In genomic region chr2:69578206-69578605, GRCm38 (mm10) we compare ENCODE assay signal across 29 mouse cellular contexts. TPM values are rescaled to one million over a fixed set of nuclear protein-coding genes. Genes with fewer than 3 reads are reported as not detected.
DNase-seq lines count a peak whose midpoint lies in the region; ATAC-seq and TF ChIP-seq lines count a peak whose summit lies in the region.
"Had no signal": no experiment of that assay in that cellular context is flagged by ENCODE, and none has a peak within 500 bp of the region (broad histone marks: within the 10 kb centered on the region; RNA-seq: fewer than 3 reads in every experiment).

No protein-coding gene starts in this region.

- H3K9ac ChIP-seq in forebrain, embryonic 16.5 days (replicated peaks; ENCODE audit: low read depth, low read length), result no peak overlapping the region
- H3K9ac ChIP-seq in forebrain, embryonic 15.5 days (replicated peaks), result no peak overlapping the region
- no peak overlapping the region for H3K9ac ChIP-seq in hindbrain, postnatal 0 days (replicated peaks; ENCODE audit: low read length)
- H3K9ac ChIP-seq in midbrain, embryonic 16.5 days (ENCODE audit: low read depth, low read length), result no peak overlapping the region
- no peak overlapping the region for H3K9ac ChIP-seq in midbrain, embryonic 13.5 days (replicated peaks)
- H3K9ac ChIP-seq: embryonic facial prominence, embryonic 12.5 days; kidney, embryonic 15.5 days; limb, embryonic 12.5 days; liver, embryonic 15.5 days; lung, embryonic 15.5 days had no signal

- no peaks in the 10 kb centered on the region for H3K9me3 ChIP-seq in forebrain, embryonic 16.5 days (ENCODE audit: control insufficient read depth, low read length)
- no peaks in the 10 kb centered on the region for H3K9me3 ChIP-seq in forebrain, embryonic 15.5 days
- no peaks in the 10 kb centered on the region for H3K9me3 ChIP-seq in hindbrain, postnatal 0 days (ENCODE audit: low read length)
- no peaks in the 10 kb centered on the region for H3K9me3 ChIP-seq in hindbrain, embryonic 10.5 days
- H3K9me3 ChIP-seq in midbrain, embryonic 16.5 days (replicated peaks; ENCODE audit: control insufficient read depth, low read length, poor library complexity, severe bottlenecking), result no peaks in the 10 kb centered on the region
- H3K9me3 ChIP-seq in midbrain, embryonic 13.5 days, result no peaks in the 10 kb centered on the region
- H3K9me3 ChIP-seq: embryonic facial prominence, embryonic 12.5 days; G1E; kidney, embryonic 15.5 days; limb, embryonic 12.5 days; liver, embryonic 15.5 days; lung, embryonic 15.5 days had no signal

- H3K27ac ChIP-seq in forebrain, embryonic 16.5 days (ENCODE audit: low read length), result no peak overlapping the region
- no peak overlapping the region for H3K27ac ChIP-seq in forebrain, embryonic 15.5 days (replicated peaks)
- no peak overlapping the region for H3K27ac ChIP-seq in hindbrain, postnatal 0 days
- H3K27ac ChIP-seq in hindbrain, embryonic 10.5 days, result no peak overlapping the region
- no peak overlapping the region for H3K27ac ChIP-seq in midbrain, embryonic 16.5 days (ENCODE audit: low read length)
- H3K27ac ChIP-seq in midbrain, embryonic 13.5 days, result no peak overlapping the region
- H3K27ac ChIP-seq: embryonic facial prominence, embryonic 12.5 days; kidney, embryonic 15.5 days; limb, embryonic 12.5 days; liver, embryonic 15.5 days; lung, embryonic 15.5 days; stomach, postnatal 0 days had no signal

- WGBS in forebrain, embryonic 16.5 days, result 51% methylated on average over 8 of the region's 8 CpGs
- 54% methylated on average over 8 of the region's 8 CpGs for WGBS in forebrain, embryonic 15.5 days
- WGBS in hindbrain, postnatal 0 days, result 42% methylated on average over 8 of the region's 8 CpGs
- 90% methylated on average over 8 of the region's 8 CpGs for WGBS in hindbrain, embryonic 10.5 days
- 64% methylated on average over 8 of the region's 8 CpGs for WGBS in midbrain, embryonic 16.5 days
- 75% methylated on average over 8 of the region's 8 CpGs for WGBS in midbrain, embryonic 13.5 days

- TF ChIP-seq CTCF in hindbrain, postnatal 0 days (IDR thresholded peaks at IDR 0.05; ENCODE audit: low read depth), result no peak

- H3K4me2 ChIP-seq in forebrain, embryonic 16.5 days (ENCODE audit: low read length), result no peak overlapping the region
- no peak overlapping the region for H3K4me2 ChIP-seq in forebrain, embryonic 15.5 days (replicated peaks)
- no peak overlapping the region for H3K4me2 ChIP-seq in hindbrain, postnatal 0 days (ENCODE audit: low read depth, low read length)
- no peak overlapping the region for H3K4me2 ChIP-seq in midbrain, embryonic 16.5 days (ENCODE audit: low read length)
- H3K4me2 ChIP-seq in midbrain, embryonic 13.5 days (replicated peaks), result no peak overlapping the region
- H3K4me2 ChIP-seq: embryonic facial prominence, embryonic 12.5 days; heart, embryonic 11.5 days; kidney, embryonic 15.5 days; limb, embryonic 12.5 days; liver, embryonic 15.5 days; lung, embryonic 15.5 days had no signal

- no peak overlapping the region for H3K4me3 ChIP-seq in forebrain, embryonic 16.5 days (replicated peaks; ENCODE audit: low read length)
- H3K4me3 ChIP-seq in forebrain, embryonic 15.5 days, result no peak overlapping the region
- H3K4me3 ChIP-seq in hindbrain, postnatal 0 days (ENCODE audit: low read length), result no peak overlapping the region
- no peak overlapping the region for H3K4me3 ChIP-seq in hindbrain, embryonic 10.5 days
- H3K4me3 ChIP-seq in midbrain, embryonic 16.5 days (ENCODE audit: low read depth, low read length), result no peak overlapping the region
- no peak overlapping the region for H3K4me3 ChIP-seq in midbrain, embryonic 13.5 days (replicated peaks)
- H3K4me3 ChIP-seq: embryonic facial prominence, embryonic 12.5 days; kidney, embryonic 15.5 days; limb, embryonic 12.5 days; liver, embryonic 15.5 days; lung, embryonic 15.5 days had no signal

- peak; percentile 80 for DNase-seq in hindbrain, postnatal 0 days (ENCODE audit: low spot score)
- no peak for DNase-seq in hindbrain, embryonic 10.5 days (ENCODE audit: low spot score)
- no peak for DNase-seq in adrenal gland, postnatal 4 days (ENCODE audit: low spot score in 2 of 2)
- DNase-seq: adrenal gland, postnatal 10 days; cerebellum, adult 11-12 months; cerebellum, adult 9-11 months; embryo, embryonic 11 days; gastrocnemius, postnatal 25 days; heart, adult 18-20 months; heart, postnatal 4 days; kidney, postnatal 25 days; right cerebral cortex, postnatal 4 days; thymus, adult 18-20 months; thymus, postnatal 25 days had no signal

- no peaks in the 10 kb centered on the region for H3K36me3 ChIP-seq in forebrain, embryonic 16.5 days (ENCODE audit: control insufficient read depth, insufficient read depth)
- H3K36me3 ChIP-seq in forebrain, embryonic 15.5 days, result no peaks in the 10 kb centered on the region
- H3K36me3 ChIP-seq in hindbrain, postnatal 0 days (ENCODE audit: insufficient read depth, low read length), result no peaks in the 10 kb centered on the region
- no peaks in the 10 kb centered on the region for H3K36me3 ChIP-seq in hindbrain, embryonic 10.5 days
- no peaks in the 10 kb centered on the region for H3K36me3 ChIP-seq in midbrain, embryonic 16.5 days (ENCODE audit: control insufficient read depth, insufficient read depth, low read length)
- H3K36me3 ChIP-seq in midbrain, embryonic 13.5 days, result no peaks in the 10 kb centered on the region
- H3K36me3 ChIP-seq: embryonic facial prominence, embryonic 12.5 days; G1E; kidney, embryonic 15.5 days; limb, embryonic 12.5 days; liver, embryonic 15.5 days; lung, embryonic 15.5 days had no signal

- H3K4me1 ChIP-seq in forebrain, embryonic 16.5 days (replicated peaks; ENCODE audit: control insufficient read depth, insufficient read depth, low read length), result no peaks in the 10 kb centered on the region
- no peaks in the 10 kb centered on the region for H3K4me1 ChIP-seq in forebrain, embryonic 15.5 days
- H3K4me1 ChIP-seq in hindbrain, postnatal 0 days (ENCODE audit: insufficient read depth, low read length), result no peaks in the 10 kb centered on the region
- H3K4me1 ChIP-seq in hindbrain, embryonic 10.5 days (replicated peaks), result peaks cover 30% of the 10 kb centered on the region
- no peaks in the 10 kb centered on the region; the same call in 1 of the 2 replicates for H3K4me1 ChIP-seq in midbrain, embryonic 16.5 days (ENCODE audit: control insufficient read depth, insufficient read depth, low read length)
- peaks cover 7% of the 10 kb centered on the region for H3K4me1 ChIP-seq in midbrain, embryonic 13.5 days (replicated peaks)
- H3K4me1 ChIP-seq: embryonic facial prominence, embryonic 12.5 days; kidney, embryonic 15.5 days; limb, embryonic 12.5 days; liver, embryonic 15.5 days; lung, embryonic 15.5 days had no signal

- peak; percentile 28; the same call in 1 of the 2 replicates for ATAC-seq in forebrain, embryonic 16.5 days
- ATAC-seq in forebrain, embryonic 15.5 days (replicated peaks), result no peak
- ATAC-seq in hindbrain, postnatal 0 days, result no peak; the same call in 1 of the 2 replicates
- 0 out of 2 replicates have a peak, but pooled peaks have one; percentile 42 for ATAC-seq in midbrain, embryonic 16.5 days
- no peak for ATAC-seq in midbrain, embryonic 13.5 days
- ATAC-seq: intestine, postnatal 0 days; Patski had no signal

- H3K27me3 ChIP-seq in forebrain, embryonic 16.5 days (replicated peaks; ENCODE audit: control insufficient read depth, insufficient read depth, low read length), result no peaks in the 10 kb centered on the region; the same call in none of the 2 replicates
- H3K27me3 ChIP-seq in forebrain, embryonic 15.5 days, result peaks cover 9% of the 10 kb centered on the region; the same call in 1 of the 2 replicates
- no peaks in the 10 kb centered on the region for H3K27me3 ChIP-seq in hindbrain, postnatal 0 days (ENCODE audit: insufficient read depth, low read length)
- H3K27me3 ChIP-seq in hindbrain, embryonic 10.5 days (ENCODE audit: insufficient read depth, poor library complexity, severe bottlenecking), result peaks cover 9% of the 10 kb centered on the region
- H3K27me3 ChIP-seq in midbrain, embryonic 16.5 days (ENCODE audit: control insufficient read depth, insufficient read depth, low read depth, low read length), result peaks cover 6% of the 10 kb centered on the region
- H3K27me3 ChIP-seq in midbrain, embryonic 13.5 days, result peaks cover 18% of the 10 kb centered on the region
- H3K27me3 ChIP-seq: Patski had no signal

RNA-seq across cellular contexts. Expression of gene Lrp2, which starts 7.7 kb away (rescaled TPM):
- polyA plus RNA-seq in forebrain, embryonic 16.5 days (2015; fragmentation: Nextera tagmentation; extraction: Ambion mirVana), result 0.27 and 0.30 TPM in 2 replicates
- polyA plus RNA-seq in forebrain, embryonic 15.5 days (2015; fragmentation: Nextera tagmentation; extraction: Ambion mirVana), result 0.24 and 0.47 TPM in 2 replicates
- total RNA-seq in hindbrain, postnatal 0 days (2014; rRNA removed), result 3.9 and 5.4 TPM in 2 replicates
- 0.46 and 0.48 TPM in 2 replicates for polyA plus RNA-seq in hindbrain, postnatal 0 days (2015; fragmentation: Nextera tagmentation; extraction: Ambion mirVana)
- polyA plus RNA-seq in hindbrain, embryonic 10.5 days (2016; fragmentation: Nextera tagmentation; extraction: Ambion mirVana), result 1.8 and 2.0 TPM in 2 replicates
- polyA plus RNA-seq in midbrain, embryonic 16.5 days (2015; fragmentation: Nextera tagmentation; extraction: Ambion mirVana), result 0.58 and 0.88 TPM in 2 replicates
- polyA plus RNA-seq in midbrain, embryonic 13.5 days (2015; fragmentation: Nextera tagmentation; extraction: Ambion mirVana), result 2.2 and 3.7 TPM in 2 replicates
- 10 to 100 TPM in 1 of 2 experiments, 1 to 10 TPM in 1; 2.0 to 40.1 TPM for total RNA-seq in adrenal gland, postnatal 4 days (2021)
- total RNA-seq: gastrocnemius, postnatal 25 days; megakaryocyte, adult 5-6 weeks had no signal
- polyA plus RNA-seq: G1E; limb, embryonic 12.5 days had no signal

Comparison
In these comparisons a context has a peak if more than half of its experiments do, and no peak if none do; other contexts are left out.
1. ATAC-seq: peak in forebrain, embryonic 16.5 days (single experiment) and midbrain, embryonic 16.5 days (single experiment); none in forebrain, embryonic 15.5 days (single experiment), hindbrain, postnatal 0 days (single experiment) and midbrain, embryonic 13.5 days (single experiment).